Comparison of ENCODE assay signal across 3 mouse cellular contexts in the genomic region with DNA sequence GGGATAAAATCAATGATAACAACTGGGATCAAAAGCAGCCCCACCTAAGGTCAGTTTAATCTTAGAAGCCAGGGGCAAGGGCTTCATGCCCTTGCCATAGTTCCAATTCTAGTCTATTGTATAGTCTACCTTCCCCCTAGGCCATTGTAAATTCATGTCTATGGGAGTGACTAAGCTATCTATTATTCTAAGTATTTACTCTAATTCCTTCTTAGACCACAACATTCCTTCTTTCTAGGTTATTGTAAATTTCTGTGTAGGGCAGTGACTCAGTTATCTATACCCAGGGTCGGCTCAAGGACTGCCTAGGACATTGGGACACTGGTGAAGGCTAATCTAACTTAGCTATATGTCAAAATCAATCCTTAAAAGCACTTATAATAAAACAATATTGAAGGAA.
DNase-seq lines count a peak whose midpoint lies in the region; ATAC-seq and TF ChIP-seq lines count a peak whose summit lies in the region.
"Not testable (repeated sequence)": the region's sequence is repeated elsewhere in the genome, so short reads cannot be mapped to it uniquely, and the experiment has no call there.

No protein-coding gene starts in this region.

- DNase-seq in 3T3-L1 (ENCODE audit: low read depth, low spot score): peak; percentile 31
- peak; percentile 58 for DNase-seq in Muller cell, postnatal 12 days (ENCODE audit: inconsistent ontology term)
- not testable (repeated sequence) for DNase-seq in Patski (ENCODE audit: low read depth, low spot score)

- not testable (repeated sequence) for H3K27me3 ChIP-seq in Patski

- in situ Hi-C loops in Patski (cut with MboI; ENCODE audit: low pct_unique_long_range_greater_than_20kb): not testable (repeated sequence)

- peak; percentile 94 for ATAC-seq in Patski

- not testable (repeated sequence) for TF ChIP-seq CTCF in Patski (IDR thresholded peaks at IDR 0.05)

- POLR2A ChIA-PET in Patski (lab: Charles Lee): not testable (repeated sequence)

- CTCF ChIA-PET in Patski (lab: Charles Lee): interaction anchor here (1.3 kb wide), 1 partner anchor 12 kb away, joined by 4 read pairs; no protein-coding TSS in a partner anchor
